Mouse (Mus musculus) heart, adult 8-10 months (tissue): ENCODE results near the gene Olfr441. TPM values are rescaled to one million over a fixed set of nuclear protein-coding genes. Genes with fewer than 3 reads are reported as not detected.
"Not testable (repeated sequence)": the region's sequence is repeated elsewhere in the genome, so short reads cannot be mapped to it uniquely, and the experiment has no call there.

Experiments
- DNase-seq: peaks from one replicate; pipeline ENCODE4 v3.0.0; 2022; ENCODE audit warnings: low spot score
- total RNA-seq, 4 experiments: library from RNA; stranded (reverse); gene quantifications; 2 replicates each; pipeline ENCODE4 v1.2.4; 2022

Gene Olfr441
- not detected for total RNA-seq

DNA sequence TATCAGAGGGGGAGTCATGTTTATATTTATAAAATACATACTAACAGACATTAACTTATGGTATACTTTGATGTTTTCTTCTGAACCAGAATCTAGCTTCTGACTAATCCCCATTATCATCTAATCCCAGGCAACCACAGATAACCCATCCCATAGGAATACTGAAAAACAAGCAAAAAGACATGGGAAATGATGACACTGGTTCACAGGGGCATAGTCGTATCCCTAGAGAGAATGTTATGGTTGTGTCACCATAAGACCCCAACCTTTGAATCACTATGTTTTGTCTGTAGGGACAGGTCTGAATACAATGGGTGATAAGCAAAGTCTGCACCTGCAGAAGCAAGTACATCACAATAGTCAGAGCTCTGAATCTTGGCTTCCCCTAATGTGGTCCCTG is at the start of gene Olfr441:
Olfr441 (plus strand) TSS at position 301 of the 400 bp plus-strand sequence.
- DNase-seq: not testable (repeated sequence)

DNA sequence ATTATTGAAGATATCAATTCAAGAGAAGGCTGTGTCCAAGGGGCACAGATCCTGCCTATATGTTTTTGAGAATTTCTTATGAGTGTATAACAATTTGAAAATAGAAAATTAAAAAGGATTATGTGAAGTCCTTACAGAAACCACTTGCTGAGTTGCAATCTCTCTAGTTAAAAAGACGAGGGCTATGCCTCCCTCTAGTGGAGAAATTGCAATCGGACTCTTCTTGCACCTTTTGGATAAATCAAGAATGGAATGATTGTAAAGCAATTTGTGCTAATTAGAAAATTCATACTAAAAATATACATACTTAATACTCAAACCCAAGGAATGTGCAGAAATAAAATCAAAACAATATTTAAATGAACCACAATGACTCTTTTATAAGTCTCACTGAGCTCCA is 27.4 kb upstream of the Olfr441 start:
- no peak for DNase-seq

DNA sequence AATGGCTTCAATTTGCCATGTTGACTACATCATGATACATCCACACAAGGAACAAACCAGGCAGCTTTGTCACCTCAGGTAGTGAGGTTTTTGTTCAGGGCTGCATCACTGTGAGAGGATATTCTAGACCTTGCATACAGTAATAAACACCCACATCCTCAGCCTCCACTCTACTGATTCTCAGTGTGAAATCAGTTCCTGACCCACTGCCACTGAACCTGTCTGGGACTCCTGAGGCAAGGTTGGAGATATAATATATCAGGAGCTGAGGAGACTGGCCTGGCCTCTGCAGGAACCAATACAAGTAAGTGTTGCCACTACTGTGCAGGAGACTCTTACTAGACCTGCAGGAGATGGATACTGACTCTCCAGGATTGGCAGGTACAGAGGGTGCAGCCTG is 24.8 kb upstream of the Olfr441 start:
- DNase-seq: not testable (repeated sequence)

DNA sequence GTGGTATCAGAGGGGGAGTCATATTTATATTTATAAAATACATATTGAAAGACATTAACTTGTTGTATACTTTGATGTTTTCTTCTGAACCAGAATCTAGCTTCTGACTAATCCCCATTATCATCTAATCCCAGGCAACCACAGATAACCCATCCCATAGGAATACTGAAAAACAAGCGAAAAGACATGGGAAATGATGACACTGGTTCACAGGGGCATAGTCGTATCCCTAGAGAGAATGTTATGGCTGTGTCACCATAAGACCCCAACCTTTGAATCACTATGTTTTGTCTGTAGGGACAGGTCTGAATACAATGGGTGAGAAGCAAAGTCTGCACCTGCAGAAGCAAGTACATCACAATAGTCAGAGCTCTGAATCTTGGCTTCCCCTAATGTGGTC is 40.1 kb downstream of the Olfr441 start, which contains the start of gene Olfr237-ps1:
Olfr237-ps1 (plus strand) TSS at position 301 of the 400 bp plus-strand sequence.
- not testable (repeated sequence) for DNase-seq

DNA sequence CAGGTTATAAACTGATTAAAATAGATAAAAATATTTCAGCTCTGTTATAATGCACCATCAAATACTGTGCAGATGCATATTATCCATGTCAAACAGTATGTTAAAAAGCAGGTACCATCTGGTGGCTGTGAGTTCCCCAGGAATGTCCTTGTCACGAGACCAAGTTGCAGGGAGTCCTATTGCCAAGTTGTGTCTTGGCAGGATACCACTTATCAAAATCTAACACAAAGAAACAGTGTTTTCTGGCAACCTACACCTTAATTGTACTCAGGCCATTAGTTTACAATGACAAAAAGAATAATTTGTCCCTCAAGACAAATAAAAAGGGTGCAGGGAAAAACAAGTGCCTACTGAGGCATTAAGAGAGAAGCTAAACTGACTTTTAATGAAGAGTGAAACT is 53.3 kb downstream of the Olfr441 start:
- no peak for DNase-seq

DNA sequence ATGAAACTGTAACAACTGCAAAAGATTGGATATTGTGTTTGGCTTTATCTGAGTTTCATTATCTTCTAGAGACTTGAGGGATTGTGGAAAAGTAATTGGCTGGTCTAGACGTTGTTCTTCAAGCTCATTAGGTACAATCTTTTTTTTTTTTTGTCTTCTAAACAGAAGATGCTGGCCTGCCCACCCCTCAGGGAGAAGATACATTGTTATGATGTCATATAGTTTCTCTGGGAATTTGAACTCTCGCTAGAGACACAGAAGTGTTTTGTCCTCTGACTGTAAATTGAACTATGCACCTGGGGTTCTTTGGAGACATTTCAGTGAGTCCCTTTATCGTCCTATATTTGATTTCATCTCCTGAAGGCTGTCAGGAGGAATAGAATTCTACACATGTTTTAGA is 56.8 kb downstream of the Olfr441 start, which contains the start of gene Olfr437:
Olfr437 (plus strand) TSS at position 301 of the 400 bp plus-strand sequence.
- DNase-seq: no peak

DNA sequence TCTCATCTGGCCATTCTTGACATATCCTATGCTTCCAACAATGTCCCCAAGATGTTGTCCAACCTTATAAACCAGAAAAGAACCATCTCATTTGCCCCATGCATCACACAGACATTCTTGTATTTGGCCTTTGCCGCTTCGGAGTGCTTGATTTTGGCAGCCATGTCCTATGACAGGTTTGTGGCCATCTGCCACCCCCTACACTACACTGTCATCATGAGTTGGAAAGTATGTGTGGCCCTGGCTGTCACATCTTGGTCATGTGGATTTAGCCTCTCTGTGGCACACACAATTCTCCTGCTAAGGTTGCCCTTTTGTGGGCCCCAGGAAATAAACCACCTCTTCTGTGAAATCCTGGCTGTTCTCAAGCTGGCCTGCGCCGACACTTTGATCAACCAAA is 61.1 kb downstream of the Olfr441 start:
- no peak for DNase-seq

Other genes with a start within 250 kb of the Olfr441 start
- not detected for gene Olfr448, start 215.9 kb upstream of the Olfr441 start, total RNA-seq
- not detected for gene Olfr447, start 197.5 kb upstream of the Olfr441 start, total RNA-seq
- gene Olfr446, start 185.0 kb upstream of the Olfr441 start, total RNA-seq: not detected
- gene Olfr444, start 157.3 kb upstream of the Olfr441 start, total RNA-seq: not detected
- gene Olfr237-ps1, start 40.2 kb downstream of the Olfr441 start, total RNA-seq: not detected
- gene Olfr437, start 56.9 kb downstream of the Olfr441 start, total RNA-seq: not detected
- not detected for gene Olfr13, start 65.8 kb downstream of the Olfr441 start, total RNA-seq
- not detected for gene Olfr435, start 90.8 kb downstream of the Olfr441 start, total RNA-seq
- gene Olfr434, start 106.7 kb downstream of the Olfr441 start, total RNA-seq: not detected
- gene Olfr47, start 125.2 kb downstream of the Olfr441 start, total RNA-seq: not detected
- 10 to 100 TPM; 13.7 to 16.9 (median 15.6) TPM for gene Arhgef5, start 159.2 kb downstream of the Olfr441 start, total RNA-seq
- gene Nobox, start 203.2 kb downstream of the Olfr441 start, total RNA-seq: not detected